Mouse (Mus musculus) C3H10T1/2 (cell line): Measurements from ENCODE around the gene Pth1r. TPM values are rescaled to one million over a fixed set of nuclear protein-coding genes. Genes with fewer than 3 reads are reported as not detected.

ENCODE experiments used
- polyA plus RNA-seq, 2 experiments: library from polyadenylated mRNA; unstranded; fragments of >200 nt; fragmentation: generic; extraction: Trizol; gene quantifications; one replicate each; pipeline ENCODE4 v1.2.1; 2012; ENCODE audit warnings: missing spikeins in 2 of 2

Gene Pth1r
- polyA plus RNA-seq, result under 1 TPM; 0.26 to 0.63 TPM

DNA sequence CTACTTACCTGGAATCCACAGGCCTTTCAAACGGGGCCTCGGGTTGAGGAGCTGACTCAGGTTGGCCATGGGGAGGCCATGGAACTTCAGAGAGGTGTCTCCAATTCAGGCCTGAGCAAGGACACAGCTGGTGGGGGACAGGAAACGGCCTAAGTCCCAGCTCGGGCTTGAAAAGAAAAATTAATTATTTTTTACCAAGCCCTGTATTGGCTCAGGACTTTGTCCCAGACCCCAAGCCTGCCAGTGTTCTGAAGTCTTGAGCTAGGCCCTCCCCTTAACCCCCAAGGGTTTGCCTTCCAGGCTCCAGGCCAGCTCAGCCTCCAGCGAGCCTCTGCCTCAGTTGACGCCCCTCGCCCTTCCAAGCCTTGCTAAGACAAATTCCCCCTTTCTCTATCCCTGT lies at the start of gene Pth1r:
Gene Pth1r, minus strand, starts transcription at position 185 of the 400 bp plus-strand sequence.

DNA sequence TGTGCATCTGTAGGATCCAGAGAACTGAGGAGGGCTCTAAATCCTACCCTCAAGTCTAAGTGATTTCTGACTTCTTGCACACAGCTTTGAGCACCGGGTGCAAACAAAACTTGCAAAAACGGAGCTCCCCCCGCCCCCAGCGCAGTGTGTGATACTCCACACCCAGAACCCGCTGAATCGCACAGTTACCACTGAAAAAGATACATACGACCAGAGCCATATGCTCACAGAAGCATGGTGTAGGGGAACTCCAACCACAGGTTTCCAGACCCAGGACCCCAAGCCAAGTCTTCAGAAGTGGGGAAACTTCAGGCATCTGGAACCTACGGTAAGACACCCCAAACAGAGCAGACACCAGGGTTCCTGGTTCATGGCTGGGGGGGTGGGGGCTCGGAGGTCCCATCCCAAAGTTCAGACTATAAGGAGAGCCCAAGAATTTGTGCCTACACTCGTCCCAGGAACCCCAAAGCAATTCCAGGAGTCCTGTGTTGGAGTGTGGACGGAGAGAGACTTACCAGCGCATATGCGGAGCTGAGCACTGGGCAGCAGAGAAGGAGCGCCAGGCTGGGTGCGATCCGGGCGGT lies 5.1 kb downstream of the Pth1r start, which contains the start of gene Myl3:
Gene Myl3, plus strand, starts transcription at position 151 of the 584 bp plus-strand sequence.

Other genes starting within 250 kb of the Pth1r start
- gene Setd2, start 214.5 kb downstream of the Pth1r start, polyA plus RNA-seq, result 10 to 100 TPM in 1 of 2 experiments, 1 to 10 TPM in 1; 1.1 to 17.1 TPM
- gene Nradd, start 122.7 kb downstream of the Pth1r start, polyA plus RNA-seq, result 10 to 100 TPM; 47.3 to 86.6 TPM
- gene Nbeal2, start 93.0 kb downstream of the Pth1r start, polyA plus RNA-seq, result 1 to 10 TPM; 1.2 to 2.2 TPM
- 10 to 100 TPM; 79.2 to 87.1 TPM for gene Ccdc12, start 90.6 kb downstream of the Pth1r start, polyA plus RNA-seq
- not detected for gene Myl3, start 5.3 kb downstream of the Pth1r start, polyA plus RNA-seq
- not detected for gene Prss42, start 51.0 kb upstream of the Pth1r start, polyA plus RNA-seq
- not detected for gene Prss44, start 66.8 kb upstream of the Pth1r start, polyA plus RNA-seq
- gene Prss43, start 79.5 kb upstream of the Pth1r start, polyA plus RNA-seq, result not detected
- not detected for gene Prss45, start 87.4 kb upstream of the Pth1r start, polyA plus RNA-seq
- gene Prss46, start 97.4 kb upstream of the Pth1r start, polyA plus RNA-seq, result not detected
- gene Prss50, start 110.8 kb upstream of the Pth1r start, polyA plus RNA-seq, result not detected
- under 1 TPM; 0.05 to 0.12 TPM for gene Als2cl, start 132.7 kb upstream of the Pth1r start, polyA plus RNA-seq
- not detected for gene Tmie, start 133.0 kb upstream of the Pth1r start, polyA plus RNA-seq
- not detected for gene Fam240a, start 169.7 kb upstream of the Pth1r start, polyA plus RNA-seq
- gene Tdgf1, start 199.0 kb upstream of the Pth1r start, polyA plus RNA-seq, result not detected
- gene Lrrc2, start 204.4 kb upstream of the Pth1r start, polyA plus RNA-seq, result not detected
- gene Rtp3, start 243.4 kb upstream of the Pth1r start, polyA plus RNA-seq, result not detected